Mouse (Mus musculus) CH12.LX (cell line): Measurements from ENCODE around the gene Tle2. TPM values are rescaled to one million over a fixed set of nuclear protein-coding genes. Genes with fewer than 3 reads are reported as not detected.

Experiments used
- DNase-seq: peaks from one replicate; pipeline ENCODE4 v3.0.0-alpha.2; 2013; ENCODE audit errors: extremely low read depth
- H3K27ac ChIP-seq: 2 replicates; pipeline ENCODE4 v1.5.1; 2012; ENCODE audit warnings: low read depth, mild to moderate bottlenecking, control low read depth, moderate library complexity; ENCODE audit not compliant: insufficient read depth
- H3K27me3 ChIP-seq: replicated peaks from 2 replicates; pipeline ENCODE3; 2012; ENCODE audit warnings: inconsistent platforms
- H3K36me3 ChIP-seq, 2 experiments: replicated peaks in 1 of 2; 2 replicates each; pipeline versions ENCODE3 to v1.6.1; 2012; ENCODE audit warnings: inconsistent platforms in 1 of 2, low read length in 1 of 2, mild to moderate bottlenecking in 1 of 2, mixed read lengths in 1 of 2, moderate library complexity in 1 of 2; ENCODE audit not compliant: control insufficient read depth in 1 of 2, insufficient read depth in 1 of 2
- H3K4me1 ChIP-seq, 2 experiments: 2 replicates each; pipeline ENCODE4 v1.6.1; 2012; ENCODE audit warnings: inconsistent platforms in 1 of 2, moderate library complexity in 1 of 2; ENCODE audit not compliant: insufficient read depth in 2 of 2, control insufficient read depth in 1 of 2
- H3K4me2 ChIP-seq: 2 replicates; pipeline ENCODE4 v1.6.1; 2012; ENCODE audit warnings: low read depth, mild to moderate bottlenecking, control low read depth; ENCODE audit not compliant: poor library complexity, insufficient read depth, severe bottlenecking
- H3K4me3 ChIP-seq, 3 experiments: fragments of 150-350 bp in 1 of 3; sonication (generic) in 1 of 3; replicated peaks in 1 of 3; 2 replicates each; pipeline versions ENCODE3 to v1.5.1; 2011 to 2012; ENCODE audit warnings: low read depth in 2 of 3, low read length in 2 of 3, mild to moderate bottlenecking in 2 of 3, moderate library complexity in 2 of 3, control low read depth in 1 of 3, improper control_type of control experiment in 1 of 3, inconsistent platforms in 1 of 3, mixed read lengths in 1 of 3; ENCODE audit not compliant: poor library complexity in 1 of 3
- H3K79me2 ChIP-seq: replicated peaks from 2 replicates; pipeline ENCODE4 v1.6.1; 2012; ENCODE audit warnings: mild to moderate bottlenecking, moderate library complexity; ENCODE audit not compliant: control insufficient read depth, poor library complexity, insufficient read depth, severe bottlenecking; ENCODE audit errors: extremely low read depth
- H3K9ac ChIP-seq: 2 replicates; pipeline ENCODE4 v1.6.1; 2012; ENCODE audit warnings: low read depth, mild to moderate bottlenecking, control low read depth, moderate library complexity; ENCODE audit not compliant: insufficient read depth
- H3K9me3 ChIP-seq: replicated peaks from 2 replicates; pipeline ENCODE3; 2012; ENCODE audit warnings: low read length, inconsistent platforms, mixed read lengths
- BHLHE40 ChIP-seq: IDR thresholded peaks from 2 replicates; pipeline ENCODE4 v1.6.1; 2011; ENCODE audit warnings: mild to moderate bottlenecking, low read depth, low read length, improper control_type of control experiment
- CHD1 ChIP-seq: IDR thresholded peaks from 2 replicates; pipeline ENCODE4 v1.6.1; 2012; ENCODE audit warnings: low read depth, low read length, improper control_type of control experiment, inconsistent platforms
- CHD2 ChIP-seq: IDR thresholded peaks from 2 replicates; pipeline ENCODE4 v1.6.1; 2011; ENCODE audit warnings: low read length, improper control_type of control experiment
- CTCF ChIP-seq, 2 experiments: IDR thresholded peaks in 1 of 2; conservative IDR thresholded peaks in 1 of 2; 2 replicates each; pipeline ENCODE4 v1.5.1; 2011 to 2012; ENCODE audit warnings: low read depth in 2 of 2, low read length in 2 of 2, improper control_type of control experiment in 1 of 2, inconsistent platforms in 1 of 2, mild to moderate bottlenecking in 1 of 2, moderate library complexity in 1 of 2
- ELF1 ChIP-seq: IDR thresholded peaks from 2 replicates; pipeline ENCODE4 v1.6.1; 2014; ENCODE audit warnings: low read depth, mild to moderate bottlenecking, inconsistent platforms, low read length, improper control_type of control experiment
- EP300 ChIP-seq: IDR thresholded peaks from 2 replicates; pipeline ENCODE4 v1.6.1; 2011; ENCODE audit warnings: low read length, improper control_type of control experiment
- ETS1 ChIP-seq: conservative IDR thresholded peaks from 2 replicates; pipeline ENCODE4 v1.6.1; 2012; ENCODE audit warnings: low read depth, mild to moderate bottlenecking, inconsistent platforms, low read length, improper control_type of control experiment, moderate library complexity
- GABPA ChIP-seq: IDR thresholded peaks from 2 replicates; pipeline ENCODE4 v1.6.1; 2012; ENCODE audit warnings: low read depth, low read length, improper control_type of control experiment, inconsistent platforms; ENCODE audit not compliant: insufficient replicate concordance
- HCFC1 ChIP-seq: IDR thresholded peaks from 2 replicates; pipeline ENCODE4 v1.6.1; 2012; ENCODE audit warnings: low read depth, mild to moderate bottlenecking, inconsistent platforms, low read length, improper control_type of control experiment
- IRF4 ChIP-seq: IDR thresholded peaks from 2 replicates; pipeline ENCODE4 v1.6.1; 2014; ENCODE audit warnings: low read depth, mild to moderate bottlenecking, inconsistent platforms, low read length, improper control_type of control experiment
- JUN ChIP-seq: IDR thresholded peaks from 2 replicates; pipeline ENCODE4 v1.6.1; 2011; ENCODE audit warnings: low read depth, mild to moderate bottlenecking, low read length, improper control_type of control experiment, moderate library complexity; ENCODE audit not compliant: insufficient read depth
- MAFK ChIP-seq: IDR thresholded peaks from 2 replicates; pipeline ENCODE4 v1.6.1; 2011; ENCODE audit warnings: low read length, improper control_type of control experiment; ENCODE audit not compliant: insufficient replicate concordance
- MAX ChIP-seq: IDR thresholded peaks from 2 replicates; pipeline ENCODE4 v1.6.1; 2011; ENCODE audit warnings: low read length, improper control_type of control experiment
- MAZ ChIP-seq: IDR thresholded peaks from 2 replicates; pipeline ENCODE4 v1.6.1; 2012; ENCODE audit warnings: low read depth, mild to moderate bottlenecking, inconsistent platforms, low read length, improper control_type of control experiment, moderate library complexity
- MEF2A ChIP-seq: IDR thresholded peaks from 2 replicates; pipeline ENCODE4 v1.6.1; 2014; ENCODE audit warnings: low read depth, mild to moderate bottlenecking, inconsistent platforms, low read length, improper control_type of control experiment, borderline replicate concordance
- MXI1 ChIP-seq: IDR thresholded peaks from 2 replicates; pipeline ENCODE4 v1.6.1; 2011; ENCODE audit warnings: mild to moderate bottlenecking, low read depth, low read length, improper control_type of control experiment
- NELFE ChIP-seq: IDR thresholded peaks from 2 replicates; pipeline ENCODE4 v1.6.1; 2011; ENCODE audit warnings: low read depth, low read length, improper control_type of control experiment
- NRF1 ChIP-seq: IDR thresholded peaks from 2 replicates; pipeline ENCODE4 v1.6.1; 2014; ENCODE audit warnings: low read depth, mild to moderate bottlenecking, inconsistent platforms, low read length, improper control_type of control experiment, moderate library complexity
- PAX5 ChIP-seq: IDR thresholded peaks from 2 replicates; pipeline ENCODE4 v1.6.1; 2012; ENCODE audit warnings: low read length, inconsistent platforms, mixed read lengths
- POLR2A ChIP-seq: IDR thresholded peaks from 2 replicates; pipeline ENCODE4 v1.6.1; 2011; ENCODE audit warnings: low read depth, mild to moderate bottlenecking, improper control_type of control experiment, low read length
- POLR2AphosphoS2 ChIP-seq: IDR thresholded peaks from 2 replicates; pipeline ENCODE4 v1.6.1; 2011; ENCODE audit warnings: low read depth, low read length, improper control_type of control experiment
- RAD21 ChIP-seq: IDR thresholded peaks from 2 replicates; pipeline ENCODE4 v1.6.1; 2011; ENCODE audit warnings: low read depth, mild to moderate bottlenecking, low read length, improper control_type of control experiment, moderate library complexity
- RCOR1 ChIP-seq: conservative IDR thresholded peaks from 2 replicates; pipeline ENCODE4 v1.6.1; 2012; ENCODE audit warnings: low read depth, mild to moderate bottlenecking, inconsistent platforms, low read length, improper control_type of control experiment
- SIN3A ChIP-seq: IDR thresholded peaks from 2 replicates; pipeline ENCODE4 v1.6.1; 2012; ENCODE audit warnings: low read length, improper control_type of control experiment, inconsistent platforms
- SMC3 ChIP-seq: IDR thresholded peaks from 2 replicates; pipeline ENCODE4 v1.6.1; 2011; ENCODE audit warnings: low read depth, low read length, improper control_type of control experiment
- TBP ChIP-seq: conservative IDR thresholded peaks from 2 replicates; pipeline ENCODE4 v1.6.1; 2011; ENCODE audit warnings: low read depth, low read length, improper control_type of control experiment
- USF1 ChIP-seq: IDR thresholded peaks from 2 replicates; pipeline ENCODE4 v1.6.1; 2014; ENCODE audit warnings: low read depth, mild to moderate bottlenecking, inconsistent platforms, low read length, improper control_type of control experiment
- USF2 ChIP-seq: conservative IDR thresholded peaks from 2 replicates; pipeline ENCODE4 v1.6.1; 2011; ENCODE audit warnings: low read depth, low read length, improper control_type of control experiment
- ZC3H11A ChIP-seq: IDR thresholded peaks from 2 replicates; pipeline ENCODE4 v1.6.1; 2012; ENCODE audit warnings: low read depth, mild to moderate bottlenecking, inconsistent platforms, low read length, improper control_type of control experiment
- ZKSCAN1 ChIP-seq: IDR thresholded peaks from 2 replicates; pipeline ENCODE4 v1.6.1; 2012; ENCODE audit warnings: low read depth, inconsistent platforms, low read length, improper control_type of control experiment, borderline replicate concordance
- ZNF384 ChIP-seq: IDR thresholded peaks from 2 replicates; pipeline ENCODE4 v1.6.1; 2012; ENCODE audit warnings: low read depth, low read length, improper control_type of control experiment, inconsistent platforms
- dilution Hi-C: fragments of 300-500 bp; cut with MboI; formaldehyde crosslinking; loops from 2 replicates; pipeline ENCODE4 v1.14.3; 2020; ENCODE audit warnings: low sequenced_read_pairs; ENCODE audit not compliant: extremely low pct_unique_long_range_greater_than_20kb, extremely low pct_ligation_motif_present
- in situ Hi-C: fragments of 300-500 bp; cut with MboI; formaldehyde crosslinking; loops from 3 replicates; pipeline ENCODE4 v1.14.3; 2019; ENCODE audit warnings: low sequenced_read_pairs, low pct_ligation_motif_present, low pct_unique_long_range_greater_than_20kb, mixed read lengths
- polyA plus RNA-seq: library from polyadenylated mRNA; unstranded; fragments of >175 nt; gene quantifications from 2 replicates; pipeline ENCODE4 v1.2.1, GENCODE M21; 2012; ENCODE audit warnings: low read depth; ENCODE audit not compliant: insufficient read length
- total RNA-seq, 2 experiments: library from RNA; depleted of rRNA; stranded (reverse); fragments of 300-350 nt in 1 of 2; fragments of >200 nt in 1 of 2; gene quantifications; 2 replicates each; pipeline ENCODE4 v1.2.3; 2012 to 2014

Tle2 gene
- total and polyA plus RNA-seq, 3 experiments = 0.29 to 0.30 TPM; not detected in 1

GRCm38 (mm10) chr10:81537429-81537828 is 36.9 kb upstream of the Tle2 start:
- Histone ChIP-seq H3K27me3 (no peaks in the 10 kb centered on the region), H3K4me3 (no peak overlapping the region), H3K79me2 (no peaks in the 10 kb centered on the region), H3K9ac (no peak overlapping the region), H3K4me2 (no peak overlapping the region), H3K36me3 (peaks cover 19 to 90% of the 10 kb centered on the region in 2 experiments), H3K27ac (no peak overlapping the region), H3K9me3 (no peaks in the 10 kb centered on the region), H3K4me1 (peaks cover 9 to 61% of the 10 kb centered on the region in 2 experiments)
- in situ Hi-C loops = no loop called here
- no peak for DNase-seq
- no peak for TF ChIP-seq ELF1
- TF ChIP-seq TBP = no peak
- TF ChIP-seq POLR2AphosphoS2 = no peak
- TF ChIP-seq BHLHE40 = no peak
- TF ChIP-seq MAX = no peak
- no peak for TF ChIP-seq MAZ
- TF ChIP-seq NRF1 = no peak
- dilution Hi-C loops = no loop called here

GRCm38 (mm10) chr10:81538321-81539048 is 35.9 kb upstream of the Tle2 start:
- Histone ChIP-seq H3K9ac (no peak overlapping the region), H3K27me3 (no peaks in the 10 kb centered on the region), H3K27ac (no peak overlapping the region), H3K4me2 (no peak overlapping the region), H3K79me2 (0 out of 2 replicates have a peak, but pooled peaks cover 2% of the 10 kb centered on the region), H3K36me3 (peaks cover 8 to 90% of the 10 kb centered on the region in 2 experiments), H3K9me3 (no peaks in the 10 kb centered on the region), H3K4me3 (no peak overlapping the region), H3K4me1 (peaks cover 12 to 72% of the 10 kb centered on the region in 2 experiments)
- in situ Hi-C loops = no loop called here
- DNase-seq = peak; percentile 44
- dilution Hi-C loops = no loop called here
- TF ChIP-seq CTCF (conservative IDR thresholded peaks at IDR 0.05 in 1 of 2, IDR thresholded peaks at IDR 0.05 in 1 of 2; ENCODE audit: low read depth in 2 of 2, low read length in 2 of 2) = no peak
- TF ChIP-seq RCOR1 = no peak
- TF ChIP-seq CHD2 = no peak; the same call in 1 of the 2 replicates
- peak; percentile 23; the same call in 1 of the 2 replicates for TF ChIP-seq MAX
- TF ChIP-seq PAX5 = no peak
- TF ChIP-seq MAZ = no peak
- TF ChIP-seq HCFC1 = no peak
- TF ChIP-seq USF1 = no peak
- no peak for TF ChIP-seq NELFE
- no peak for TF ChIP-seq SMC3
- TF ChIP-seq EP300 = peak; percentile 45; the same call in 1 of the 2 replicates
- no peak for TF ChIP-seq ELF1
- no peak for TF ChIP-seq ZC3H11A
- TF ChIP-seq SIN3A = 0 out of 2 replicates have a peak, but pooled peaks have one; percentile 32
- TF ChIP-seq MAFK = no peak
- TF ChIP-seq CHD1 = no peak
- no peak for TF ChIP-seq ZNF384
- no peak for TF ChIP-seq RAD21
- peak; percentile 16; the same call in 1 of the 2 replicates for TF ChIP-seq IRF4
- no peak for TF ChIP-seq GABPA
- TF ChIP-seq JUN = no peak
- TF ChIP-seq MEF2A = no peak
- no peak for TF ChIP-seq NRF1
- peak; percentile 56; the same call in 1 of the 2 replicates for TF ChIP-seq MXI1
- peak; percentile 45; the same call in 1 of the 2 replicates for TF ChIP-seq ETS1
- TF ChIP-seq ZKSCAN1 = no peak
- TF ChIP-seq TBP = no peak
- no peak for TF ChIP-seq POLR2AphosphoS2
- no peak for TF ChIP-seq POLR2A
- TF ChIP-seq USF2 = no peak
